Mouse (Mus musculus): Measurements from ENCODE around the gene Elmsan1.

Elmsan1 gene

DNA sequence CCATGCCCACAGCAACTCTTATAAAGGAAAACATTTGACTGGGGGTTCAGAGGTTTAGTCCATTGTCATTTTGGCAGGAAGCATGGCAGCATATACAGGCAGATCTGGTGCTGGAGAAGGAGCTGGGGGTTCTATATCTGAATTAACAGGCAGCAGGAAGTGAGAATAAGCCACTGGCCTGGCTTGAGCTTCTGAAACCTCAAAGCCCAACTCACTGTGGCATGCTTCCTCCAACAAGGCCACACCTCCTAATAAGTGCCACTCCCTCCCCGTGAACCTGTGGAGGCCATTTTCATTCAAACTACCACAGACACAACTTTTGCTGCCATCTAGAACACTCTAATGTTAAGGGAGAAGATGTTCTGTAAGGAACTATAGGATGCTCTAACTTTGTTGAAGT lies 111.0 kb downstream of the Elmsan1 start:
- no peak for DNase-seq (ENCODE audit: inconsistent age in 2 of 2, low spot score in 1 of 2)

DNA sequence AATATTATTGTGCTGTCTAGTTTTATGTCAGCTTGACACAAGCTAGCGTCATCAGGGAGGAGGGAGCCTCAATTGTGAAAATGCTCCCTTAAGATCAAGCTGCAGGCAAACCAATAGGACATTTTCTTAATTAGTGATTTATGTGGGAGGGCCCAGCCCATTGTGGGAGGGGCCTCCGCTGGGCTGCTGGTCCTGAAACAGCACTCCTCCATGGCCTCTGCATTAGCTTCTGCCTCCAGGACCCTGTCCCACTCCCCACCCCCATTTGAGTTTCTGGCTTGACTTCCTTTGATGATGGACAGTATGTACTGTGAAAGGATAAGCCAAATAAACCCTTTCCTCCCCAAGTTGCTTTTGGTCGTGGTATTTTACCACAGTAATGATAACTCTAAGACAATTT lies 111.7 kb downstream of the Elmsan1 start:
- no peak for DNase-seq (ENCODE audit: inconsistent age in 2 of 2, low spot score in 1 of 2)

DNA sequence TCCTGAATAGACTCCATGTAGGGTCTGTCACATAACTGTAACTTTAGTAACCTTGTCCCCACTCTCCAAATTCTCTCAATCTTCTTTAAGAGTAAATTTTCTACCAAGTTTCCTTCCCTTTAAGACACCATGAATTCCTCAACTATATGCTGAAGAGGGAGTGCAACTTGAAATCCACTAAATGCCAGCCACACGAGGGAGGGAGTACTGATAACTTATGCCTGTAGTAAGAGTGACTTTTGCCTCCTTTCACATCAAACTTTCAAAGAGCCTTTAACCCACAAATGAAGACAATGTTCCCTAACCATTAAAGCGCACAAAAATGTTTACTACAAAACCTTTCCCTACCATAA lies 117.2 kb downstream of the Elmsan1 start:
- DNase-seq (ENCODE audit: inconsistent age in 2 of 2, low spot score in 1 of 2), result no peak

DNA sequence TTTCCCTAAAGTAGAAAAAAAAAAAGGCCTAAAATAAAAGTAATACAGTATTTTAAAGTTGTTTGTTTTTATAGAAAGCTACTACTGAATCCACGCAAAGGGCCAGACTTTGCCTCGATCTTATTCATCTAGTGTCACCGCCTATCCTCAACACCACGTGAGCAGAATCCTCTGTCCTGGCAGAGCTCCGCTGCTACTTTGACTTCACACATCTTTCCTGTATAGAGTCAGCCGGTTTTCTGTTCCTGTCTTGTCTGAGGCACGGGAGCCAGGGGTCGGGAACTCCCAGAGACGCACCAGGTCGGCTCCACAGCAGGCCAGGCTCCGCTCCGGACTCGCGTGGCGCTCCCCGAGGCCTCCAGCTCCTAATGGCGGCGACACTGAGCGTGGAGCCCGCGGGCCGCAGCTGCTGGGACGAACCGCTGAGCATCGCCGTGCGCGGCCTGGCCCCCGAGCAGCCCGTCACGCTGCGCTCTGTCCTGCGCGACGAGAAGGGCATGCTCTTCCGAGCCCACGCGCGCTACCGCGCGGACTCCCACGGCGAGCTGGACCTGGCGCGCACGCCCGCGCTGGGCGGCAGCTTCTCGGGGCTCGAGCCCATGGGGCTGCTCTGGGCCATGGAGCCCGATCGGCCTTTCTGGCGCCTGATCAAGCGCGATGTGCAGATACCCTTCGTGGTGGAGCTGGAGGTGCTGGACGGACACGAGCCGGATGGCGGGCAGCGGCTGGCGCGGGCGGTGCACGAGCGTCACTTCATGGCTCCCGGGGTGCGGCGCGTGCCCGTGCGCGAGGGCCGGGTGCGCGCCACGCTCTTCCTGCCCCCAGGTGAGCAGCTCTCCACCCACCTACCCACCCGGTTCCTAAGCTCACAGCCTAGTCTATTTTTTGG lies 117.8 kb downstream of the Elmsan1 start, which contains the start of gene Acot6:
Acot6 (plus strand) TSS at position 51 of the 889 bp plus-strand sequence.
- DNase-seq (ENCODE audit: inconsistent age in 2 of 2, low spot score in 1 of 2), result peak; percentile 63 to 82

DNA sequence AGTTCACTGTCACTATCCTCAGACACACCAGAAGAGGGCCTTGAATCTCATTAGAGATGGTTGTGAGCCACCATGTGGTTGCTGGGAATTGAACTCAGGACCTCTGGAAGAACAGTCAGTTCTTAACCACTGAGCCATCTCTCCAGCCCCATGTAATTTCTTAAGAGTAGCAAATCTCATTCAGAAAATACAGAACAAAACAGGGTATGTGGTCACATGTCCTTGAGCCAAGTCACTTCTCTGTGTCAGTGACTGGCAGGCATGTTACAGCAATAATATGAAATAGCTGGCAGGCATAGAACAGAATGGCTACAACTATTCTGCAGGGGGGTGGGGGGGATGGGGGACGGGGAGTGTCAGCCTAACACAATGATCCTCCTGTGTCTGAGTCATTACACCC lies 118.6 kb downstream of the Elmsan1 start:
- peak in 1 of 2 experiments; percentile 66 for DNase-seq (ENCODE audit: inconsistent age in 2 of 2, low spot score in 1 of 2)

DNA sequence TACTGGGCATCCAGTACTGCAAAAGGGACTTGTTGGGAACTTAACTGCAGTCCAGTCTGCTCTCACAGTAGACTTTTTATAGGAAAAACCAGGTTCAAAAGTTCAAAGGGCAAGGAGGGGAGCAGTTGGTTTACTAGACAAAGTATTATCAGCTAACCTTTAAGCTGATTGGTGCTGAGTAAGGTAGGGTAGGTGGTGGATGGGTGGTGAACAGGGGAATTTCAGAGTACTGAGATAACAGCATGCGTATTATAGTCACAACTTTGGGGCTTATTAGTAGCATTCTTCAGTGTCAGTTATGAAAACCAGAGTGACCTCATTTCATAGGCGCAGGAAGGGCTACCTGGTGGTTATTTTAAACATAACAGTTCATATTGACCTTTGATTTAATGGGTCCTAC lies 119.1 kb downstream of the Elmsan1 start:
- no peak for DNase-seq (ENCODE audit: inconsistent age in 2 of 2, low spot score in 1 of 2)

All from adrenal gland, adult (tissue).